26 mouse cellular contexts compared by ENCODE assay signal in genomic region chr19:21140456-21140855, GRCm38 (mm10).
A peak's percentile ranks its signal among the peaks of the same experiment; 100 is the strongest.
DNase-seq lines count a peak whose midpoint lies in the region; ATAC-seq lines count a peak whose summit lies in the region.
"Had no signal": no experiment of that assay in that cellular context is flagged by ENCODE, and none has a peak within 500 bp of the region (broad histone marks: within the 10 kb centered on the region; RNA-seq: fewer than 3 reads in every experiment).

No protein-coding gene starts in this region.

- H3K9ac ChIP-seq in midbrain, embryonic 11.5 days (ENCODE audit: low read length) = no peak overlapping the region
- no peak overlapping the region for H3K9ac ChIP-seq in midbrain, embryonic 16.5 days (ENCODE audit: low read depth, low read length)
- no peak overlapping the region for H3K9ac ChIP-seq in heart, embryonic 12.5 days
- H3K9ac ChIP-seq: embryonic facial prominence, embryonic 13.5 days; forebrain, embryonic 12.5 days; forebrain, embryonic 15.5 days; heart, embryonic 13.5 days; hindbrain, embryonic 12.5 days had no signal

- intact Hi-C loops in gastrocnemius, postnatal 36 days (cut with DNase I) = loop anchor here (5.0 to 10.0 kb wide), 2 partner anchors 132 to 194 kb away; partner anchors contain the start of gene Zfand5
- intact Hi-C loops in heart, postnatal 14 days (cut with DNase I) = no loop called here

- no peaks in the 10 kb centered on the region for H3K9me3 ChIP-seq in midbrain, embryonic 11.5 days (ENCODE audit: control insufficient read depth, low read length)
- H3K9me3 ChIP-seq in midbrain, embryonic 16.5 days (replicated peaks; ENCODE audit: control insufficient read depth, low read length, poor library complexity, severe bottlenecking) = no peaks in the 10 kb centered on the region
- H3K9me3 ChIP-seq in heart, embryonic 12.5 days (replicated peaks) = no peaks in the 10 kb centered on the region
- H3K9me3 ChIP-seq: embryonic facial prominence, embryonic 10.5 days; embryonic facial prominence, embryonic 13.5 days; forebrain, embryonic 12.5 days; forebrain, embryonic 15.5 days; heart, embryonic 13.5 days; hindbrain, embryonic 12.5 days had no signal

- 73% methylated on average over 3 of the region's 3 CpGs for WGBS in midbrain, embryonic 11.5 days
- WGBS in midbrain, embryonic 16.5 days = 65% methylated on average over 3 of the region's 3 CpGs
- WGBS in heart, embryonic 12.5 days = 63% methylated on average over 3 of the region's 3 CpGs

- no peak for ATAC-seq in midbrain, embryonic 11.5 days (ENCODE audit: low FRiP score)
- ATAC-seq in midbrain, embryonic 16.5 days = no peak
- ATAC-seq in heart, embryonic 12.5 days (ENCODE audit: insufficient number of reproducible peaks, low FRiP score) = no peak
- ATAC-seq: CD4-positive, CD25-positive, alpha-beta regulatory T cell, adult 4 months; forebrain, embryonic 15.5 days; hindbrain, embryonic 16.5 days; intestine, postnatal 0 days had no signal

- H3K4me2 ChIP-seq in midbrain, embryonic 11.5 days = no peak overlapping the region
- H3K4me2 ChIP-seq in midbrain, embryonic 16.5 days (ENCODE audit: low read length) = no peak overlapping the region
- no peak overlapping the region for H3K4me2 ChIP-seq in heart, embryonic 12.5 days
- H3K4me2 ChIP-seq: embryonic facial prominence, embryonic 13.5 days; forebrain, embryonic 12.5 days; forebrain, embryonic 15.5 days; heart, embryonic 13.5 days; hindbrain, embryonic 12.5 days had no signal

- DNase-seq in midbrain, embryonic 11.5 days (ENCODE audit: low spot score, missing footprints) = peak; percentile 79
- DNase-seq in gastrocnemius, postnatal 10 days = peak; percentile 23
- DNase-seq in gastrocnemius, postnatal 36 days = peak; percentile 16 to 27
- no peak for DNase-seq in heart, postnatal 14 days
- DNase-seq in heart, adult 8-10 months (ENCODE audit: low spot score) = no peak
- DNase-seq: adrenal gland, adult 2 months; adrenal gland, postnatal 14 days; cerebellum, adult 11 months; cerebellum, adult 2 months; cerebellum, adult 9-11 months; cerebellum, postnatal 25 days; embryo, embryonic 11 days; heart, adult 11 months; kidney, adult 2 months had no signal

- H3K4me1 ChIP-seq in midbrain, embryonic 11.5 days (ENCODE audit: control insufficient read depth, insufficient read depth, low read length) = peaks cover 19% of the 10 kb centered on the region
- H3K4me1 ChIP-seq in midbrain, embryonic 16.5 days (ENCODE audit: control insufficient read depth, insufficient read depth, low read length) = peaks cover 6% of the 10 kb centered on the region; the same call in 1 of the 2 replicates
- H3K4me1 ChIP-seq in heart, embryonic 12.5 days (replicated peaks) = peaks cover 22% of the 10 kb centered on the region

- H3K4me3 ChIP-seq in midbrain, embryonic 11.5 days (ENCODE audit: low read depth, low read length) = no peak overlapping the region
- H3K4me3 ChIP-seq in midbrain, embryonic 16.5 days (ENCODE audit: low read depth, low read length) = no peak overlapping the region
- no peak overlapping the region for H3K4me3 ChIP-seq in heart, embryonic 12.5 days
- H3K4me3 ChIP-seq: embryonic facial prominence, embryonic 10.5 days; embryonic facial prominence, embryonic 13.5 days; erythroblast, embryonic 14.5 days; forebrain, embryonic 12.5 days; forebrain, embryonic 15.5 days; heart, embryonic 13.5 days; hindbrain, embryonic 12.5 days had no signal

- no peak overlapping the region for H3K27ac ChIP-seq in midbrain, embryonic 11.5 days (ENCODE audit: low read depth, low read length)
- no peak overlapping the region for H3K27ac ChIP-seq in midbrain, embryonic 16.5 days (ENCODE audit: low read length)
- H3K27ac ChIP-seq in heart, embryonic 12.5 days (ENCODE audit: poor library complexity, severe bottlenecking) = no peak overlapping the region
- H3K27ac ChIP-seq: embryonic facial prominence, embryonic 10.5 days; embryonic facial prominence, embryonic 13.5 days; forebrain, embryonic 12.5 days; forebrain, embryonic 15.5 days; heart, embryonic 13.5 days; hindbrain, embryonic 12.5 days had no signal

- no peaks in the 10 kb centered on the region for H3K36me3 ChIP-seq in midbrain, embryonic 11.5 days (ENCODE audit: control insufficient read depth, insufficient read depth, low read length)
- H3K36me3 ChIP-seq in midbrain, embryonic 16.5 days (ENCODE audit: control insufficient read depth, insufficient read depth, low read length) = no peaks in the 10 kb centered on the region
- H3K36me3 ChIP-seq in heart, embryonic 12.5 days = no peaks in the 10 kb centered on the region
- H3K36me3 ChIP-seq: embryonic facial prominence, embryonic 10.5 days; embryonic facial prominence, embryonic 13.5 days; forebrain, embryonic 12.5 days; forebrain, embryonic 15.5 days; heart, embryonic 13.5 days; hindbrain, embryonic 12.5 days had no signal

- H3K27me3 ChIP-seq in midbrain, embryonic 11.5 days (ENCODE audit: control insufficient read depth, insufficient read depth, low read length) = no peaks in the 10 kb centered on the region
- H3K27me3 ChIP-seq in midbrain, embryonic 16.5 days (ENCODE audit: control insufficient read depth, insufficient read depth, low read depth, low read length) = no peaks in the 10 kb centered on the region
- H3K27me3 ChIP-seq in heart, embryonic 12.5 days (replicated peaks) = no peaks in the 10 kb centered on the region
- H3K27me3 ChIP-seq: embryonic facial prominence, embryonic 13.5 days; forebrain, embryonic 12.5 days; forebrain, embryonic 15.5 days; heart, embryonic 13.5 days; hindbrain, embryonic 12.5 days had no signal

Comparison
In these comparisons a context has a peak if more than half of its experiments do, and no peak if none do; other contexts are left out.
1. DNase-seq: peak in midbrain, embryonic 11.5 days (single experiment), gastrocnemius, postnatal 10 days (single experiment) and gastrocnemius, postnatal 36 days (2 of 2); none in heart, postnatal 14 days (0 of 2) and heart, adult 8-10 months (single experiment).